Mouse (Mus musculus) midbrain, embryonic 12.5 days (tissue): ENCODE data around the gene Lamb1. TPM values are rescaled to one million over a fixed set of nuclear protein-coding genes. Genes with fewer than 3 reads are reported as not detected.

Source experiments
- ATAC-seq: fragments of 200-750 bp; cut with Nextera tagmentation; 2 replicates; pipeline ENCODE4 v1.8.0; 2017; ENCODE audit warnings: low read depth, moderate TSS enrichment, moderate library complexity; ENCODE audit not compliant: low FRiP score
- H3K27ac ChIP-seq: fragments of 300-500 bp; sonication (generic); replicated peaks from 2 replicates; pipeline ENCODE4 v1.5.1; 2016; ENCODE audit warnings: mild to moderate bottlenecking
- H3K27me3 ChIP-seq: fragments of 300-500 bp; sonication (generic); 2 replicates; pipeline ENCODE4 v1.6.1; 2016; ENCODE audit warnings: mild to moderate bottlenecking
- H3K36me3 ChIP-seq: fragments of 300-500 bp; sonication (generic); 2 replicates; pipeline ENCODE4 v1.6.1; 2016
- H3K4me1 ChIP-seq: fragments of 300-500 bp; sonication (generic); 2 replicates; pipeline ENCODE4 v1.6.1; 2016
- H3K4me2 ChIP-seq: fragments of 300-500 bp; sonication (generic); replicated peaks from 2 replicates; pipeline ENCODE4 v1.6.1; 2016; ENCODE audit warnings: mild to moderate bottlenecking, moderate library complexity
- H3K4me3 ChIP-seq: fragments of 300-500 bp; sonication (generic); 2 replicates; pipeline ENCODE4 v1.5.1; 2016; ENCODE audit warnings: mild to moderate bottlenecking
- H3K9ac ChIP-seq: fragments of 300-500 bp; sonication (generic); replicated peaks from 2 replicates; pipeline ENCODE4 v1.6.1; 2016; ENCODE audit warnings: mild to moderate bottlenecking, moderate library complexity
- H3K9me3 ChIP-seq: fragments of 300-500 bp; sonication (generic); 2 replicates; pipeline ENCODE4 v1.6.1; 2016; ENCODE audit warnings: mild to moderate bottlenecking
- WGBS: fragments of 180-500 bp; shearing (Covaris S2); methylation state at CpG from one replicate; pipeline ENCODE4 v1.1.7; 2016; 5-methylcytosine and 5-hydroxymethylcytosine counted together
- polyA plus RNA-seq: library from polyadenylated mRNA; unstranded; fragments of >200 nt; fragmentation: Nextera tagmentation; extraction: Ambion mirVana; gene quantifications from 2 replicates; pipeline ENCODE4 v1.2.1, GENCODE M21; 2016

Gene Lamb1
- 25.9 and 29.4 TPM in 2 replicates for polyA plus RNA-seq

- Histone ChIP-seq H3K9ac (no peak within 1 kb of the TSS), H3K4me2 (peak within 1 kb of the TSS; percentile 62), H3K4me1 (peaks cover 21% of the 10 kb centered on the region), H3K27ac (no peak within 1 kb of the TSS), H3K4me3 (peak within 1 kb of the TSS; percentile 41), H3K27me3 (peaks cover 59% of the 10 kb centered on the region), H3K36me3 (no peaks in the 10 kb centered on the region), H3K9me3 (no peaks in the 10 kb centered on the region)
- under 1% methylated on average over 39 of the region's 39 CpGs for WGBS
- no peak for ATAC-seq
Measured at GRCm38 (mm10) chr12:31265005-31265721, at the start of gene Lamb1. Lamb1 (plus strand) TSS chr12:31265234.

GRCm38 (mm10) chr12:31217232-31217631, 47.8 kb upstream of the Lamb1 start:
- no peak overlapping the region for H3K27ac ChIP-seq
- no peak overlapping the region for H3K9ac ChIP-seq
- H3K4me1 ChIP-seq: no peaks in the 10 kb centered on the region
- no peak for ATAC-seq
- H3K9me3 ChIP-seq: no peaks in the 10 kb centered on the region
- H3K4me3 ChIP-seq: no peak overlapping the region
- no peak overlapping the region for H3K4me2 ChIP-seq
- no peaks in the 10 kb centered on the region for H3K27me3 ChIP-seq
- 75% methylated on average over 5 of the region's 5 CpGs for WGBS
- no peaks in the 10 kb centered on the region for H3K36me3 ChIP-seq

- Histone ChIP-seq H3K36me3 (no peaks in the 10 kb centered on the region), H3K9me3 (no peaks in the 10 kb centered on the region), H3K4me2 (no peak overlapping the region), H3K27me3 (no peaks in the 10 kb centered on the region), H3K4me1 (0 out of 2 replicates have a peak, but pooled peaks cover 5% of the 10 kb centered on the region), H3K9ac (no peak overlapping the region), H3K27ac (no peak overlapping the region), H3K4me3 (no peak overlapping the region)
- ATAC-seq: no peak
- WGBS: 77% methylated on average over 3 of the region's 3 CpGs
Measured at GRCm38 (mm10) chr12:31218774-31219173, 46.3 kb upstream of the Lamb1 start.

- WGBS: 83% methylated on average over 6 of the region's 6 CpGs
- no peak overlapping the region for H3K9ac ChIP-seq
- ATAC-seq: no peak
Measured at GRCm38 (mm10) chr12:31221522-31221921, 43.5 kb upstream of the Lamb1 start.

GRCm38 (mm10) chr12:31222282-31222681, 42.8 kb upstream of the Lamb1 start:
- Histone ChIP-seq H3K9me3 (no peaks in the 10 kb centered on the region), H3K4me3 (no peak overlapping the region), H3K36me3 (no peaks in the 10 kb centered on the region), H3K4me2 (no peak overlapping the region), H3K27me3 (no peaks in the 10 kb centered on the region), H3K9ac (no peak overlapping the region), H3K4me1 (0 out of 2 replicates have a peak, but pooled peaks cover 5% of the 10 kb centered on the region), H3K27ac (no peak overlapping the region)
- ATAC-seq: no peak
- WGBS: 21% methylated on average over 2 of the region's 2 CpGs

More at GRCm38 (mm10) chr12:31221522-31221921, 43.5 kb upstream of the Lamb1 start:
- Histone ChIP-seq H3K4me1 (0 out of 2 replicates have a peak, but pooled peaks cover 5% of the 10 kb centered on the region), H3K36me3 (no peaks in the 10 kb centered on the region), H3K27me3 (no peaks in the 10 kb centered on the region), H3K27ac (no peak overlapping the region), H3K4me2 (no peak overlapping the region), H3K4me3 (no peak overlapping the region), H3K9me3 (no peaks in the 10 kb centered on the region)

- Histone ChIP-seq H3K4me1 (0 out of 2 replicates have a peak, but pooled peaks cover 5% of the 10 kb centered on the region), H3K9me3 (no peaks in the 10 kb centered on the region)
- no peak for ATAC-seq
Measured at GRCm38 (mm10) chr12:31222741-31223140, 42.3 kb upstream of the Lamb1 start.

GRCm38 (mm10) chr12:31225451-31225850, 39.6 kb upstream of the Lamb1 start:
- Histone ChIP-seq H3K4me2 (no peak overlapping the region), H3K9ac (no peak overlapping the region), H3K27ac (no peak overlapping the region), H3K9me3 (no peaks in the 10 kb centered on the region), H3K27me3 (no peaks in the 10 kb centered on the region), H3K36me3 (no peaks in the 10 kb centered on the region), H3K4me1 (0 out of 2 replicates have a peak, but pooled peaks cover 5% of the 10 kb centered on the region), H3K4me3 (no peak overlapping the region)
- 47% methylated on average over 8 of the region's 8 CpGs for WGBS
- no peak for ATAC-seq

More at GRCm38 (mm10) chr12:31222741-31223140, 42.3 kb upstream of the Lamb1 start:
- no peaks in the 10 kb centered on the region for H3K27me3 ChIP-seq
- no peaks in the 10 kb centered on the region for H3K36me3 ChIP-seq
- H3K27ac ChIP-seq: no peak overlapping the region
- no peak overlapping the region for H3K9ac ChIP-seq
- 32% methylated on average over 3 of the region's 3 CpGs for WGBS
- no peak overlapping the region for H3K4me2 ChIP-seq
- no peak overlapping the region for H3K4me3 ChIP-seq

- no peaks in the 10 kb centered on the region for H3K9me3 ChIP-seq
- H3K9ac ChIP-seq: no peak overlapping the region
- H3K27ac ChIP-seq: no peak overlapping the region
- H3K4me1 ChIP-seq: 0 out of 2 replicates have a peak, but pooled peaks cover 5% of the 10 kb centered on the region
- no peak overlapping the region for H3K4me3 ChIP-seq
- no peak for ATAC-seq
- WGBS: 90% methylated on average over 3 of the region's 3 CpGs
- no peaks in the 10 kb centered on the region for H3K27me3 ChIP-seq
- no peaks in the 10 kb centered on the region for H3K36me3 ChIP-seq
- H3K4me2 ChIP-seq: no peak overlapping the region
Measured at GRCm38 (mm10) chr12:31227167-31227566, 37.9 kb upstream of the Lamb1 start.

GRCm38 (mm10) chr12:31228878-31229277, 36.2 kb upstream of the Lamb1 start:
- Histone ChIP-seq H3K4me3 (no peak overlapping the region), H3K9ac (no peak overlapping the region), H3K4me2 (no peak overlapping the region), H3K27me3 (no peaks in the 10 kb centered on the region), H3K9me3 (no peaks in the 10 kb centered on the region), H3K36me3 (no peaks in the 10 kb centered on the region), H3K4me1 (no peaks in the 10 kb centered on the region), H3K27ac (no peak overlapping the region)
- no peak for ATAC-seq
- 57% methylated on average over 7 of the region's 7 CpGs for WGBS

- Histone ChIP-seq H3K36me3 (no peaks in the 10 kb centered on the region), H3K4me2 (no peak overlapping the region), H3K27me3 (no peaks in the 10 kb centered on the region), H3K9ac (no peak overlapping the region), H3K27ac (no peak overlapping the region), H3K4me1 (no peaks in the 10 kb centered on the region), H3K4me3 (no peak overlapping the region), H3K9me3 (no peaks in the 10 kb centered on the region)
- no peak for ATAC-seq
- 78% methylated on average over 1 of the region's 1 CpGs for WGBS
Measured at GRCm38 (mm10) chr12:31232635-31233034, 32.4 kb upstream of the Lamb1 start.

- 93% methylated on average over 6 of the region's 6 CpGs for WGBS
Measured at GRCm38 (mm10) chr12:31235018-31235417, 30.0 kb upstream of the Lamb1 start.

GRCm38 (mm10) chr12:31236861-31237595, 28.0 kb upstream of the Lamb1 start:
- no peak overlapping the region for H3K4me3 ChIP-seq
- WGBS: 62% methylated on average over 12 of the region's 12 CpGs
- ATAC-seq: 0 out of 2 replicates have a peak, but pooled peaks have one; percentile 41
- H3K36me3 ChIP-seq: no peaks in the 10 kb centered on the region
- H3K4me2 ChIP-seq: no peak overlapping the region
- H3K4me1 ChIP-seq: no peaks in the 10 kb centered on the region
- H3K9me3 ChIP-seq: no peaks in the 10 kb centered on the region
- H3K27me3 ChIP-seq: no peaks in the 10 kb centered on the region
- H3K27ac ChIP-seq: no peak overlapping the region
- no peak overlapping the region for H3K9ac ChIP-seq

More at GRCm38 (mm10) chr12:31235018-31235417, 30.0 kb upstream of the Lamb1 start:
- Histone ChIP-seq H3K4me2 (no peak overlapping the region), H3K4me3 (no peak overlapping the region), H3K4me1 (no peaks in the 10 kb centered on the region), H3K9ac (no peak overlapping the region), H3K9me3 (no peaks in the 10 kb centered on the region), H3K27ac (no peak overlapping the region), H3K36me3 (no peaks in the 10 kb centered on the region), H3K27me3 (no peaks in the 10 kb centered on the region)
- no peak for ATAC-seq
